In genomic region chr19:10204616-10205001, GRCm38 (mm10) we compare ENCODE assay signal across 8 mouse cellular contexts. TPM values are rescaled to one million over a fixed set of nuclear protein-coding genes. Genes with fewer than 3 reads are reported as not detected.
DNase-seq lines count a peak whose midpoint lies in the region; ATAC-seq and TF ChIP-seq lines count a peak whose summit lies in the region.

No protein-coding gene starts in this region.

- H3K9me3 ChIP-seq in forebrain, embryonic 11.5 days (ENCODE audit: control insufficient read depth, low read length), result no peaks in the 10 kb centered on the region
- no peaks in the 10 kb centered on the region for H3K9me3 ChIP-seq in liver, embryonic 15.5 days (replicated peaks)
- no peaks in the 10 kb centered on the region for H3K9me3 ChIP-seq in neural tube, embryonic 13.5 days

- TF ChIP-seq CTCF in bone marrow macrophage, adult 2 months (IDR thresholded peaks at IDR 0.05; ENCODE audit: low read depth, low read length), result no peak

- peak overlapping the region; percentile 76 for H3K4me2 ChIP-seq in forebrain, embryonic 11.5 days (ENCODE audit: low read depth, low read length, severe bottlenecking)
- H3K4me2 ChIP-seq in liver, embryonic 15.5 days, result peak overlapping the region; percentile 75
- H3K4me2 ChIP-seq in neural tube, embryonic 13.5 days, result peak overlapping the region; percentile 93

- H3K9ac ChIP-seq in forebrain, embryonic 11.5 days (ENCODE audit: low read length), result peak overlapping the region; percentile 79
- H3K9ac ChIP-seq in liver, embryonic 15.5 days, result peak overlapping the region; percentile 94
- peak overlapping the region; percentile 83 for H3K9ac ChIP-seq in neural tube, embryonic 13.5 days

- peak; percentile 26 to 40 for DNase-seq in right cerebral cortex, adult 2 months (ENCODE audit: low spot score in 2 of 2)
- no peak for DNase-seq in right cerebral cortex, postnatal 10 days (ENCODE audit: low spot score in 2 of 2)
- DNase-seq in forebrain, embryonic 11.5 days (ENCODE audit: low spot score), result no peak
- peak; percentile 87 for DNase-seq in induced T-regulatory cell, adult 2 months (ENCODE audit: low read depth)
- DNase-seq in urinary bladder, postnatal 10 days (ENCODE audit: low spot score), result no peak

- peaks cover 5% of the 10 kb centered on the region for H3K4me1 ChIP-seq in bone marrow macrophage, adult 2 months (ENCODE audit: control insufficient read depth, insufficient read depth, low read length)
- H3K4me1 ChIP-seq in forebrain, embryonic 11.5 days (replicated peaks; ENCODE audit: control insufficient read depth, insufficient read depth, low read length), result peaks cover 5% of the 10 kb centered on the region; the same call in 1 of the 2 replicates
- H3K4me1 ChIP-seq in liver, embryonic 15.5 days (replicated peaks), result peaks cover 46% of the 10 kb centered on the region
- peaks cover 21% of the 10 kb centered on the region for H3K4me1 ChIP-seq in neural tube, embryonic 13.5 days (replicated peaks)

- H3K36me3 ChIP-seq in forebrain, embryonic 11.5 days (ENCODE audit: control insufficient read depth, insufficient read depth, low read length), result peaks cover 11% of the 10 kb centered on the region
- peaks cover 66% of the 10 kb centered on the region for H3K36me3 ChIP-seq in liver, embryonic 15.5 days (replicated peaks)
- peaks cover 53% of the 10 kb centered on the region for H3K36me3 ChIP-seq in neural tube, embryonic 13.5 days

- ATAC-seq in forebrain, embryonic 11.5 days (replicated peaks; ENCODE audit: low FRiP score), result peak; percentile 19; the same call in 1 of the 2 replicates
- peak; percentile 31 for ATAC-seq in liver, embryonic 15.5 days (ENCODE audit: insufficient read depth)
- ATAC-seq in neural tube, embryonic 13.5 days (ENCODE audit: low read depth), result peak; percentile 33; the same call in 1 of the 2 replicates

- peak overlapping the region; percentile 54 for H3K27ac ChIP-seq in bone marrow macrophage, adult 2 months (ENCODE audit: insufficient read depth, low read depth, low read length)
- H3K27ac ChIP-seq in forebrain, embryonic 11.5 days (ENCODE audit: low read depth, low read length), result no peak overlapping the region; the same call in 1 of the 2 replicates
- peak overlapping the region; percentile 94 for H3K27ac ChIP-seq in liver, embryonic 15.5 days (replicated peaks)
- peak overlapping the region; percentile 83; the same call in 1 of the 2 replicates for H3K27ac ChIP-seq in neural tube, embryonic 13.5 days (replicated peaks)

- H3K4me3 ChIP-seq in bone marrow macrophage, adult 2 months (ENCODE audit: insufficient read depth, low read length), result peak overlapping the region; percentile 86
- H3K4me3 ChIP-seq in forebrain, embryonic 11.5 days (ENCODE audit: low read depth, low read length), result peak overlapping the region; percentile 67
- H3K4me3 ChIP-seq in liver, embryonic 15.5 days (replicated peaks), result peak overlapping the region; percentile 91
- H3K4me3 ChIP-seq in neural tube, embryonic 13.5 days, result peak overlapping the region; percentile 70

- TF ChIP-seq POLR2A in bone marrow macrophage, adult 2 months (IDR thresholded peaks at IDR 0.05; ENCODE audit: borderline replicate concordance, low read depth, low read length), result no peak

- H3K27me3 ChIP-seq in forebrain, embryonic 11.5 days (ENCODE audit: control insufficient read depth, insufficient read depth, low read length), result no peaks in the 10 kb centered on the region
- no peaks in the 10 kb centered on the region for H3K27me3 ChIP-seq in liver, embryonic 15.5 days
- H3K27me3 ChIP-seq in neural tube, embryonic 13.5 days, result no peaks in the 10 kb centered on the region

- 1% methylated on average over 5 of the region's 5 CpGs for WGBS in forebrain, embryonic 11.5 days
- under 1% methylated on average over 5 of the region's 5 CpGs for WGBS in liver, embryonic 15.5 days (ENCODE audit: insufficient replicate concordance)
- WGBS in neural tube, embryonic 13.5 days, result 3% methylated on average over 5 of the region's 5 CpGs

RNA-seq across cellular contexts. Expression of gene Fen1, which starts 0.6 kb away (rescaled TPM):
- 31.1 and 31.2 TPM in 2 replicates for polyA plus RNA-seq in bone marrow macrophage, adult 2 months (2012; ENCODE audit: insufficient read depth, insufficient read length, missing spikeins)
- polyA plus RNA-seq in forebrain, embryonic 11.5 days (2014; fragmentation: Nextera tagmentation; extraction: Ambion mirVana), result 151 TPM in 2 replicates
- 136 and 142 TPM in 2 replicates for polyA plus RNA-seq in liver, embryonic 15.5 days (2015; fragmentation: Nextera tagmentation; extraction: Ambion mirVana)
- 31.6 and 33.4 TPM in 2 replicates for polyA plus RNA-seq in neural tube, embryonic 13.5 days (2015; fragmentation: Nextera tagmentation; extraction: Ambion mirVana)

RNA-seq across cellular contexts. Expression of gene Tmem258, which starts 0.8 kb away (rescaled TPM):
- 146 and 159 TPM in 2 replicates for polyA plus RNA-seq in bone marrow macrophage, adult 2 months (2012; ENCODE audit: insufficient read depth, insufficient read length, missing spikeins)
- polyA plus RNA-seq in forebrain, embryonic 11.5 days (2014; fragmentation: Nextera tagmentation; extraction: Ambion mirVana), result 320 and 330 TPM in 2 replicates
- polyA plus RNA-seq in liver, embryonic 15.5 days (2015; fragmentation: Nextera tagmentation; extraction: Ambion mirVana), result 254 and 296 TPM in 2 replicates
- 347 and 404 TPM in 2 replicates for polyA plus RNA-seq in neural tube, embryonic 13.5 days (2015; fragmentation: Nextera tagmentation; extraction: Ambion mirVana)

RNA-seq across cellular contexts. Expression of gene Fads1, which starts 21.9 kb away (rescaled TPM):
- 99.3 and 119 TPM in 2 replicates for polyA plus RNA-seq in bone marrow macrophage, adult 2 months (2012; ENCODE audit: insufficient read depth, insufficient read length, missing spikeins)
- 192 and 196 TPM in 2 replicates for polyA plus RNA-seq in forebrain, embryonic 11.5 days (2014; fragmentation: Nextera tagmentation; extraction: Ambion mirVana)
- 73.6 and 80.7 TPM in 2 replicates for polyA plus RNA-seq in liver, embryonic 15.5 days (2015; fragmentation: Nextera tagmentation; extraction: Ambion mirVana)
- 146 and 151 TPM in 2 replicates for polyA plus RNA-seq in neural tube, embryonic 13.5 days (2015; fragmentation: Nextera tagmentation; extraction: Ambion mirVana)

RNA-seq across cellular contexts. Expression of gene Myrf, which starts 35.9 kb away (rescaled TPM):
- 0.12 TPM in 1 of 2 replicates, not detected in the other for polyA plus RNA-seq in bone marrow macrophage, adult 2 months (2012; ENCODE audit: insufficient read depth, insufficient read length, missing spikeins)
- 1.8 and 2.1 TPM in 2 replicates for polyA plus RNA-seq in forebrain, embryonic 11.5 days (2014; fragmentation: Nextera tagmentation; extraction: Ambion mirVana)
- polyA plus RNA-seq in liver, embryonic 15.5 days (2015; fragmentation: Nextera tagmentation; extraction: Ambion mirVana), result 2.6 and 3.2 TPM in 2 replicates
- polyA plus RNA-seq in neural tube, embryonic 13.5 days (2015; fragmentation: Nextera tagmentation; extraction: Ambion mirVana), result 0.67 and 0.69 TPM in 2 replicates

Comparison
In these comparisons a context has a peak if more than half of its experiments do, and no peak if none do; other contexts are left out.
1. DNase-seq: peak in right cerebral cortex, adult 2 months (2 of 2) and induced T-regulatory cell, adult 2 months (single experiment); none in right cerebral cortex, postnatal 10 days (0 of 2), forebrain, embryonic 11.5 days (single experiment) and urinary bladder, postnatal 10 days (single experiment).
2. Peak in every context shown above with its lines, with median percentiles within 50 percentile points of each other: H3K4me3 ChIP-seq, ATAC-seq, H3K4me2 ChIP-seq and H3K9ac ChIP-seq.